In genomic region chr3:147445066-147445844, GRCm38 (mm10) we compare ENCODE assay signal across 19 mouse cellular contexts.
DNase-seq lines count a peak whose midpoint lies in the region; ATAC-seq and TF ChIP-seq lines count a peak whose summit lies in the region.
"Had no signal": no experiment of that assay in that cellular context is flagged by ENCODE, and none has a peak within 500 bp of the region (broad histone marks: within the 10 kb centered on the region; RNA-seq: fewer than 3 reads in every experiment).

No protein-coding gene starts in this region.

- 88% methylated on average over 5 of the region's 5 CpGs for WGBS in neural tube, embryonic 13.5 days
- WGBS in limb, embryonic 12.5 days, result 64% methylated on average over 5 of the region's 5 CpGs

- peaks cover 25% of the 10 kb centered on the region for H3K4me1 ChIP-seq in neural tube, embryonic 13.5 days (replicated peaks)
- H3K4me1 ChIP-seq in embryonic fibroblast, embryonic 13.5 days (ENCODE audit: control insufficient read depth, insufficient read depth, low read length), result peaks cover 14% of the 10 kb centered on the region
- H3K4me1 ChIP-seq in limb, embryonic 12.5 days (replicated peaks), result peaks cover 21% of the 10 kb centered on the region
- H3K4me1 ChIP-seq: heart, embryonic 13.5 days had no signal

- TF ChIP-seq CTCF in embryonic fibroblast, embryonic 13.5 days (IDR thresholded peaks at IDR 0.05; ENCODE audit: borderline replicate concordance, insufficient read depth, low read length), result no peak

- no peak overlapping the region for H3K4me2 ChIP-seq in neural tube, embryonic 13.5 days
- H3K4me2 ChIP-seq in limb, embryonic 12.5 days, result no peak overlapping the region
- H3K4me2 ChIP-seq: heart, embryonic 13.5 days; midbrain, embryonic 11.5 days had no signal

- no peaks in the 10 kb centered on the region for H3K9me3 ChIP-seq in neural tube, embryonic 13.5 days
- H3K9me3 ChIP-seq in limb, embryonic 12.5 days, result no peaks in the 10 kb centered on the region
- H3K9me3 ChIP-seq: heart, embryonic 13.5 days had no signal

- H3K4me3 ChIP-seq in neural tube, embryonic 13.5 days, result no peak overlapping the region
- H3K4me3 ChIP-seq in embryonic fibroblast, embryonic 13.5 days (ENCODE audit: insufficient read depth, low read length), result no peak overlapping the region
- no peak overlapping the region for H3K4me3 ChIP-seq in limb, embryonic 12.5 days (replicated peaks)
- H3K4me3 ChIP-seq: heart, adult 2 months; heart, embryonic 13.5 days had no signal

- H3K27ac ChIP-seq in neural tube, embryonic 13.5 days (replicated peaks), result peak overlapping the region; percentile 81
- H3K27ac ChIP-seq in embryonic fibroblast, embryonic 13.5 days (ENCODE audit: insufficient read depth, low read length), result peak overlapping the region; percentile 80
- peak overlapping the region; percentile 41; the same call in 1 of the 2 replicates for H3K27ac ChIP-seq in limb, embryonic 12.5 days
- H3K27ac ChIP-seq: heart, adult 2 months; heart, embryonic 13.5 days had no signal

- no peaks in the 10 kb centered on the region for H3K27me3 ChIP-seq in neural tube, embryonic 13.5 days
- H3K27me3 ChIP-seq in limb, embryonic 12.5 days, result no peaks in the 10 kb centered on the region
- H3K27me3 ChIP-seq: heart, embryonic 13.5 days; Patski had no signal

- H3K36me3 ChIP-seq in neural tube, embryonic 13.5 days, result no peaks in the 10 kb centered on the region
- no peaks in the 10 kb centered on the region for H3K36me3 ChIP-seq in limb, embryonic 12.5 days
- H3K36me3 ChIP-seq: heart, embryonic 13.5 days had no signal

- H3K9ac ChIP-seq in neural tube, embryonic 13.5 days, result no peak overlapping the region
- H3K9ac ChIP-seq in limb, embryonic 12.5 days (replicated peaks), result no peak overlapping the region
- H3K9ac ChIP-seq: heart, embryonic 13.5 days had no signal

- no peak for DNase-seq in neural tube, embryonic 10.5 days (ENCODE audit: extremely low spot score, low spot score)
- DNase-seq in yolk sac, embryonic 10.5 days (ENCODE audit: low spot score), result no peak
- no peak for DNase-seq in T-cell, adult 2 months (ENCODE audit: low spot score)
- DNase-seq in adrenal gland, postnatal 25 days, result no peak
- DNase-seq: adrenal gland, adult 2 months; cerebellum, adult 18-20 months; cerebellum, postnatal 14 days; heart, adult 2 months; kidney, adult 2 months; liver; right cerebral cortex, postnatal 25 days; thymus, postnatal 25 days had no signal

- no peak for ATAC-seq in neural tube, embryonic 13.5 days (ENCODE audit: low read depth)
- no peak for ATAC-seq in limb, embryonic 12.5 days (ENCODE audit: insufficient number of reproducible peaks, insufficient read depth, low FRiP score, low TSS enrichment, low read depth)
- ATAC-seq: lung, postnatal 0 days had no signal

- no peak for TF ChIP-seq POLR2A in embryonic fibroblast, embryonic 13.5 days (IDR thresholded peaks at IDR 0.05; ENCODE audit: low read depth, low read length)
